ENCODE assay signal across 13 mouse cellular contexts in genomic region chr5:114154765-114155164, GRCm38 (mm10).
"Had no signal": no experiment of that assay in that cellular context is flagged by ENCODE, and none has a peak within 500 bp of the region (broad histone marks: within the 10 kb centered on the region; RNA-seq: fewer than 3 reads in every experiment).

No protein-coding gene starts in this region.

- H3K9me3 ChIP-seq: limb, embryonic 15.5 days; midbrain, embryonic 10.5 days; neural tube, embryonic 15.5 days had no signal

- H3K36me3 ChIP-seq: limb, embryonic 15.5 days; midbrain, embryonic 10.5 days; neural tube, embryonic 15.5 days had no signal

- H3K27ac ChIP-seq: kidney, postnatal 0 days; limb, embryonic 15.5 days; liver, embryonic 14.5 days; midbrain, embryonic 10.5 days; neural tube, embryonic 15.5 days had no signal

- H3K27me3 ChIP-seq: limb, embryonic 15.5 days; neural tube, embryonic 15.5 days had no signal

- DNase-seq: layer of hippocampus, adult 9-11 months; layer of hippocampus, postnatal 36 days; lung, adult 2 months; midbrain, embryonic 14.5 days; right cerebral cortex, adult 18-20 months; right cerebral cortex, postnatal 25 days; thymus, postnatal 36 days had no signal

- H3K9ac ChIP-seq: limb, embryonic 15.5 days; liver, embryonic 14.5 days; neural tube, embryonic 15.5 days had no signal

- H3K4me3 ChIP-seq: limb, embryonic 15.5 days; midbrain, embryonic 10.5 days; myocyte; neural tube, embryonic 15.5 days had no signal

- H3K4me2 ChIP-seq: limb, embryonic 15.5 days; neural tube, embryonic 15.5 days had no signal
